Mouse (Mus musculus) G1E (cell line): Measurements from ENCODE around the gene Zfp213.

ENCODE experiments used
- CTCF ChIP-seq: IDR thresholded peaks from 2 replicates; pipeline ENCODE4 v1.5.1; 2012; ENCODE audit warnings: low read depth, low read length, inconsistent platforms, mixed read lengths
- TAL1 ChIP-seq: conservative IDR thresholded peaks from 2 replicates; pipeline ENCODE4 v1.6.1; 2012; ENCODE audit warnings: low read depth, low read length, inconsistent platforms, mixed read lengths

GRCm38 (mm10) chr17:23542004-23542720 lies 21.9 kb downstream of the Zfp213 start:
- TF ChIP-seq CTCF (no peak), TAL1 (no peak)
